Mouse (Mus musculus): ENCODE results near the gene Draxin. TPM values are rescaled to one million over a fixed set of nuclear protein-coding genes. Genes with fewer than 3 reads are reported as not detected.
A peak's percentile ranks its signal among the peaks of the same experiment; 100 is the strongest.

The Draxin gene
- polyA plus RNA-seq, 1 experiment from 2014 or later, result 0.03 TPM

DNA sequence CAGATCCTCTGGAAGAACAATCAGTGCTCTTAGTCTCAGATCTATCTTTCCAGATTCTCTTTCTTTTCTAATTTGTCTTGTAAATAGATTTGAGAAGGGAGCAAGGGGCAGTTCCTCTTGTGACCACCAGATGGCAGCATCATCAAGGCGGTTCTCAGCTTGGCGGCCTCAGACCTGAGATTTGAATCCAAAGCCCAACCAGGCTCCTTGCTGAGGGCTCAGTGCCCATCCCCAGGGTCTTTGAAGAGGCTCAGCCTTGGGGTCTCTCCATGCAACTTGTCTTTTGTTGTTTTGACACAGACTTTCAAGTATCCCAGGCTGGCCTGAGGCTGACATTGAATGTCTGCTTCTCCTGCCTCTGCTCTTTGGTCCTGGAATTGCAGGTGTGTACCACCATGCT is 40.3 kb upstream of the Draxin start:
- WGBS, result 2% methylated on average over 2 of the region's 2 CpGs
- H3K27me3 ChIP-seq (replicated peaks; ENCODE audit: control insufficient read depth, insufficient read depth, low read length), result peaks cover 71% of the 10 kb centered on the region
- no peak overlapping the region for H3K4me2 ChIP-seq (replicated peaks; ENCODE audit: low read depth)
- H3K9me3 ChIP-seq (ENCODE audit: control insufficient read depth), result no peaks in the 10 kb centered on the region
- no peak overlapping the region for H3K4me3 ChIP-seq (ENCODE audit: low read depth, low read length)
- H3K9ac ChIP-seq (ENCODE audit: low read depth, low read length), result no peak overlapping the region
- TF ChIP-seq CTCF (IDR thresholded peaks at IDR 0.05; ENCODE audit: low read depth), result peak; percentile 94
- no peak overlapping the region for H3K27ac ChIP-seq (ENCODE audit: low read depth, low read length)
- ATAC-seq, result no peak
- H3K4me1 ChIP-seq (replicated peaks; ENCODE audit: control insufficient read depth, insufficient read depth, low read length), result no peaks in the 10 kb centered on the region
- H3K36me3 ChIP-seq (ENCODE audit: control insufficient read depth, insufficient read depth), result no peaks in the 10 kb centered on the region

DNA sequence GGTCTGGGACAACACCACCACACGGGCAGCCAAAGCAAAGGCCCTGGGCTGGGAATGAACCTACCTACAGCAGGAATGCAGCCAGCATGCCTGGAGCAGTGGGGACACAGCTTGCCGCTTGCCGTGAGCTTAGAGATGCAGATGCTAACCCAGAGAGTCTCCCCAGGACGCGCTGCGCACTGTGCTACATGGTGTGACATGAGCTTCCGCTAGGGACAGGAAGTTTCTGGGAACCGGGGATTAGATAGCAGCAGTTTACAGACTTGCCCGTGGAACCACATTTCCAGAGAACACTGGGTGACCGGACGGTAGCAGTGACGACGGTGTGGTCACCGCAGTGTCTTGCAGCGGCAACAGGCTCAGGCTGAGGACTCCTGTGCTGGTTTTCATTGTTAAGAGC is 39.1 kb upstream of the Draxin start:
- H3K9ac ChIP-seq (ENCODE audit: low read depth, low read length), result no peak overlapping the region
- no peak overlapping the region for H3K4me3 ChIP-seq (ENCODE audit: low read depth, low read length)
- TF ChIP-seq CTCF (IDR thresholded peaks at IDR 0.05; ENCODE audit: low read depth), result no peak
- H3K27ac ChIP-seq (ENCODE audit: low read depth, low read length), result no peak overlapping the region
- WGBS, result 18% methylated on average over 15 of the region's 15 CpGs
- no peak for ATAC-seq
- no peak overlapping the region for H3K4me2 ChIP-seq (replicated peaks; ENCODE audit: low read depth)
- no peaks in the 10 kb centered on the region for H3K36me3 ChIP-seq (ENCODE audit: control insufficient read depth, insufficient read depth)
- H3K9me3 ChIP-seq (ENCODE audit: control insufficient read depth), result no peaks in the 10 kb centered on the region
- peaks cover 71% of the 10 kb centered on the region for H3K27me3 ChIP-seq (replicated peaks; ENCODE audit: control insufficient read depth, insufficient read depth, low read length)
- H3K4me1 ChIP-seq (replicated peaks; ENCODE audit: control insufficient read depth, insufficient read depth, low read length), result no peaks in the 10 kb centered on the region

DNA sequence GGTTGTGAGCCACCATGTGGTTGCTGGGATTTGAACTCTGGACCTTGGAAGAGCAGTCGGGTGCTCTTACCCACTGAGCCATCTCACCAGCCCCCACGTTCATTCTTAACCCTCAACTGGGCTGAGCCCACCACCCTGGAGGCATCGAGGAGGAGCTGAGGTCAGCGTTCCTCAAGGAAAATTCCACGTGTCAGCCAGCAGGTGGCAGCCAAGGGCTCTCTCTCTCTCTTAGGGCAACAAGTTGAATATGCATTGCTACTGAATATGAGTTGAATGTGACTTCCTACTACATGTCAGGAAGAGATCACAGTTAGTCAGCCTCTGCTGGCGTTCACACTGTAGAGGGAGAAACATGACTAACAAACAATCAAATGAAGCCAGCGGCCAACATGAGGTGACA is 37.8 kb upstream of the Draxin start:
- H3K27ac ChIP-seq (ENCODE audit: low read depth, low read length), result no peak overlapping the region
- H3K4me1 ChIP-seq (replicated peaks; ENCODE audit: control insufficient read depth, insufficient read depth, low read length), result no peaks in the 10 kb centered on the region
- ATAC-seq, result no peak
- H3K36me3 ChIP-seq (ENCODE audit: control insufficient read depth, insufficient read depth), result no peaks in the 10 kb centered on the region
- H3K9me3 ChIP-seq (ENCODE audit: control insufficient read depth), result no peaks in the 10 kb centered on the region
- H3K27me3 ChIP-seq (replicated peaks; ENCODE audit: control insufficient read depth, insufficient read depth, low read length), result peaks cover 70% of the 10 kb centered on the region
- peak; percentile 84 for TF ChIP-seq CTCF (IDR thresholded peaks at IDR 0.05; ENCODE audit: low read depth)
- 28% methylated on average over 7 of the region's 7 CpGs for WGBS
- no peak overlapping the region for H3K9ac ChIP-seq (ENCODE audit: low read depth, low read length)
- H3K4me2 ChIP-seq (replicated peaks; ENCODE audit: low read depth), result no peak overlapping the region
- H3K4me3 ChIP-seq (ENCODE audit: low read depth, low read length), result no peak overlapping the region

DNA sequence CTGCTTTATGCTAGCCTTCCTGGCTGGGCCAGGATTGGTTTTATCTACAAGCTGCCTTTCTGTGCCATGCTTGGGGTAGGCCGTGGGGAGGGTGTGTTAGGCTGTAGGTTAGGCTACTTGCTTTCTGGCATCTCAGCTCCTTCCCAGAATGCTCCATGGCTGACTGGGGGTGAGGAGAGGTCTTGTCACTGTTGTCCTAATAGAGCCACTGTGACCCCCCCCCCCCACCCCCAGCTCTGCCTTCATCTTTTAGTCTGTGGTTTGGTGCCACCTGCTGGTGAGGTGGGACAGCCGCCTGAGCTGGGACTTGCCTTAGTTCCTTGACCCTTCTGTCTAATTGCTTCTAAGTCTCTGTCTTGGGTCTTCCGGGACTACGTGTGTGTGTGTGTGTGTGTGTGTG is 36.5 kb upstream of the Draxin start:
- H3K36me3 ChIP-seq (ENCODE audit: control insufficient read depth, insufficient read depth), result no peaks in the 10 kb centered on the region
- H3K27me3 ChIP-seq (replicated peaks; ENCODE audit: control insufficient read depth, insufficient read depth, low read length), result peaks cover 66% of the 10 kb centered on the region
- WGBS, result 9% methylated on average over 4 of the region's 4 CpGs
- no peak overlapping the region for H3K27ac ChIP-seq (ENCODE audit: low read depth, low read length)
- peak; percentile 70 for TF ChIP-seq CTCF (IDR thresholded peaks at IDR 0.05; ENCODE audit: low read depth)
- no peaks in the 10 kb centered on the region for H3K9me3 ChIP-seq (ENCODE audit: control insufficient read depth)
- no peak for ATAC-seq
- H3K9ac ChIP-seq (ENCODE audit: low read depth, low read length), result no peak overlapping the region
- no peaks in the 10 kb centered on the region for H3K4me1 ChIP-seq (replicated peaks; ENCODE audit: control insufficient read depth, insufficient read depth, low read length)
- H3K4me3 ChIP-seq (ENCODE audit: low read depth, low read length), result no peak overlapping the region
- peak overlapping the region; percentile 21; the same call in 1 of the 2 replicates for H3K4me2 ChIP-seq (replicated peaks; ENCODE audit: low read depth)

DNA sequence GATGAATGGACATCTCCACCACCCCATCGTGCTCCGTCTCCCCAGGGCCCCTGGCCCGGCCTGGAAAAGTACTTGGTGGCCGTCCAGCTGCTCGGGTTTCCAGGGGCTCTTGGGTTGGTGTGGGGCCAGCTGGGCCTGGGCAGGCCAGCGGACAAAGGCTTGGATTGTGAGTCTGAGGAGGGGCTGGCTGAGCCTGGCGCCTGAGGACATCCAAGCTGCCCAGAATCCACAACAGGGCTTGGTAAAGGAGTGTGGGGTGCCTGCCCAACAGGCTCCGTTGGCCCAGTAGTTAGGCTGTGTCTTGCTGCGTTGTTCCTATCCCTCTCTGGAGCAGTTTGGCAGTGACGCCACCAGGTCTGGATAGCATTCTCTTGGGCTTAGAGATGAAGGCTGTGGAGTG is 35.9 kb upstream of the Draxin start:
- no peak overlapping the region for H3K27ac ChIP-seq (ENCODE audit: low read depth, low read length)
- TF ChIP-seq CTCF (IDR thresholded peaks at IDR 0.05; ENCODE audit: low read depth), result no peak
- no peaks in the 10 kb centered on the region for H3K36me3 ChIP-seq (ENCODE audit: control insufficient read depth, insufficient read depth)
- ATAC-seq, result no peak
- no peak overlapping the region for H3K4me3 ChIP-seq (ENCODE audit: low read depth, low read length)
- H3K9me3 ChIP-seq (ENCODE audit: control insufficient read depth), result no peaks in the 10 kb centered on the region
- peaks cover 68% of the 10 kb centered on the region for H3K27me3 ChIP-seq (replicated peaks; ENCODE audit: control insufficient read depth, insufficient read depth, low read length)
- no peak overlapping the region for H3K9ac ChIP-seq (ENCODE audit: low read depth, low read length)
- H3K4me2 ChIP-seq (replicated peaks; ENCODE audit: low read depth), result peak overlapping the region; percentile 21; the same call in 1 of the 2 replicates
- H3K4me1 ChIP-seq (replicated peaks; ENCODE audit: control insufficient read depth, insufficient read depth, low read length), result no peaks in the 10 kb centered on the region
- 9% methylated on average over 10 of the region's 10 CpGs for WGBS

DNA sequence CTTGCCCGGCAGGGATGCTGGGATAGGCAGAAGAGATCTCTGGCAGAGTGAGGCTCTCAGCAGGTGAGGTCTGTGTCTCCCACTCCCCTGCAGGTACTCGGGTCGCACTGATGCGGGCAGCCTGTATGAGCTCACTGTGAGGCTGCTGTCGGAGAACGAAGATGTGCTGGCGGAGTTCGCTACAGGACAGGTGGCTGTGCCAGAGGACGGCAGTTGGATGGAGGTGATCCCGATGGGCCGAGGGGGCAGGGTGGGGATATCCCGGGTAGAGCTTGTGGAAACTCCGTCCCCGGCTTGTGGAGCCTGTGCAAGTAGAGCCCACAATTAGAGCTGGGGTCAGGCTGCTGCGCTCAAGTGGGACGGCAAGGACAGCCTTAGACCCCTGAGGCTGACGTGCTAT is 35.1 kb upstream of the Draxin start:
- WGBS, result 11% methylated on average over 17 of the region's 17 CpGs
- H3K27ac ChIP-seq (ENCODE audit: low read depth, low read length), result no peak overlapping the region
- ATAC-seq, result no peak
- no peak overlapping the region for H3K4me2 ChIP-seq (replicated peaks; ENCODE audit: low read depth)
- no peak overlapping the region for H3K4me3 ChIP-seq (ENCODE audit: low read depth, low read length)
- no peak overlapping the region for H3K9ac ChIP-seq (ENCODE audit: low read depth, low read length)
- TF ChIP-seq CTCF (IDR thresholded peaks at IDR 0.05; ENCODE audit: low read depth), result no peak
- no peaks in the 10 kb centered on the region for H3K9me3 ChIP-seq (ENCODE audit: control insufficient read depth)
- H3K27me3 ChIP-seq (replicated peaks; ENCODE audit: control insufficient read depth, insufficient read depth, low read length), result peaks cover 73% of the 10 kb centered on the region
- H3K36me3 ChIP-seq (ENCODE audit: control insufficient read depth, insufficient read depth), result no peaks in the 10 kb centered on the region
- H3K4me1 ChIP-seq (replicated peaks; ENCODE audit: control insufficient read depth, insufficient read depth, low read length), result no peaks in the 10 kb centered on the region

DNA sequence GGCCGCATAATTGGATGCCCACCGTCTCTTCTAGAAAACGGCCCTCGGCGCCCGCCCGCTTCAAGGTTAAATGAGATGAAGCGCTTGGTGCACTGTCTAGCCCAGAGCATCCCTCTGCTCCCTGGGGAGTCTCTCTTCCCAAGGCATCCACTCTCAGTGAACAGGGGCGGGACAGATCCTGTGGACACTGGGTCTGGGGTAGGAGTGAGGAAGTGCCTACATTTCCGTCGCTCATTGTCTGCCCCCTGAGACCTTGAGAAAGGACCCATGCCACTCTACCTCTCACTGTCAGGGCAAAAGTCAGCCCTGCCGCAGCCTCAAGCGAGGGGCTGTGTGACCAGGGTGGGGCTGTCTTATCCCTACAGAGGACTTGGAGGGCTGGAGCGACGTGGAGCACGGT is 34.0 kb upstream of the Draxin start:
- peak overlapping the region; percentile 57 for H3K4me2 ChIP-seq (replicated peaks; ENCODE audit: low read depth)
- no peak for TF ChIP-seq CTCF (IDR thresholded peaks at IDR 0.05; ENCODE audit: low read depth)
- no peak overlapping the region for H3K9ac ChIP-seq (ENCODE audit: low read depth, low read length)
- peak overlapping the region; percentile 26; the same call in 1 of the 2 replicates for H3K4me3 ChIP-seq (ENCODE audit: low read depth, low read length)
- peaks cover 69% of the 10 kb centered on the region for H3K27me3 ChIP-seq (replicated peaks; ENCODE audit: control insufficient read depth, insufficient read depth, low read length)
- 2% methylated on average over 16 of the region's 16 CpGs for WGBS
- H3K9me3 ChIP-seq (ENCODE audit: control insufficient read depth), result no peaks in the 10 kb centered on the region
- no peaks in the 10 kb centered on the region for H3K4me1 ChIP-seq (replicated peaks; ENCODE audit: control insufficient read depth, insufficient read depth, low read length)
- no peak for ATAC-seq
- no peak overlapping the region for H3K27ac ChIP-seq (ENCODE audit: low read depth, low read length)
- no peaks in the 10 kb centered on the region for H3K36me3 ChIP-seq (ENCODE audit: control insufficient read depth, insufficient read depth)

All from intestine, postnatal 0 days (tissue).